Mouse (Mus musculus): ENCODE results near the gene Sec16b.

The Sec16b gene

DNA sequence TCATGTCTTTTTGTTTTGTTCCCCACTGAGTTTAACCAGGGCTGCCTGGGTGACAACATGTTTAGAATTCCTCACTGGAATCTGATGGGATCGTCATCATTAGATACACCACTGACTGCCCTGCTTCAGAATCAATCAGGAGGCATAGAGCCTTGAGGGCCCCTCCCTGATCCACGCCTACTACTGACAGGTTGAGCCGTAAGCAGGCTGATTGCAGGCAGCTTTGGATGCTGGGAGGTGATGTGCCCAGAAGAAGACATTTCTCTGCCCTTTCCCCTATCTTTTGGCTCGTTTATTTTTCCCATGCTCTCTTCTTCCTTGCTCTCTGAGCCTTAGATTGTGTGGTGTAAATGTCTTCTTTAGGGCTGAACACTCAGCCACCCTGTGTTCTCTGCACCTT, 7.8 kb downstream of the Sec16b start:
- no peak for DNase-seq

- DNase-seq, result no peak
These were observed 10.6 kb downstream of the Sec16b start for GRCm38 (mm10) chr1:157516838-157517808.

GRCm38 (mm10) chr1:157518111-157518523, 11.6 kb downstream of the Sec16b start:
- DNase-seq, result peak; percentile 47 to 55

GRCm38 (mm10) chr1:157519396-157519795, 12.9 kb downstream of the Sec16b start:
- DNase-seq, result no peak

- DNase-seq, result no peak
These were observed 15.8 kb downstream of the Sec16b start for GRCm38 (mm10) chr1:157522322-157522721.

DNA sequence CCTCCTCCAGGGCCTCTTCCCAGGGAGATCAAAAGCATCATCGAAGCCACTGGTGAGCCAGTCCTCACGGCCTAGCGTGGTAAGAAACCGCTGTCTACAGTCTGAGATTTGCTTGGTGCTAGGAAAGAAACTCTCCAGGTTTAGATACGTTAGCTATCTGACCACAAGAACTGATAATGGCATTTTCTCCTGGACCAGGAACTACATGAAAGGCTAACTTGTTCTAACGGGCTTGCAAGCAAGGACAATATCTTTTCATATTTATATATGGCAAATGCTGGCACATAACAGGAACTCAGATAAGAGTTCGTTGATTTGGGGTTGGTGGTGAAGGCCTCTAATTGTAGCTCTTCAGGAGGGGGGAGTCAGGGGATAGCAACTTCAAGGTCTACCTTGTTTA, 18.2 kb downstream of the Sec16b start:
- no peak for DNase-seq

- peak in 1 of 2 experiments; percentile 28 for DNase-seq
These were observed 19.3 kb downstream of the Sec16b start for GRCm38 (mm10) chr1:157525692-157526354.

- DNase-seq, result no peak
These were observed 20.1 kb downstream of the Sec16b start for GRCm38 (mm10) chr1:157526625-157527024.

GRCm38 (mm10) chr1:157532826-157533460, 26.4 kb downstream of the Sec16b start:
- DNase-seq, result no peak

DNA sequence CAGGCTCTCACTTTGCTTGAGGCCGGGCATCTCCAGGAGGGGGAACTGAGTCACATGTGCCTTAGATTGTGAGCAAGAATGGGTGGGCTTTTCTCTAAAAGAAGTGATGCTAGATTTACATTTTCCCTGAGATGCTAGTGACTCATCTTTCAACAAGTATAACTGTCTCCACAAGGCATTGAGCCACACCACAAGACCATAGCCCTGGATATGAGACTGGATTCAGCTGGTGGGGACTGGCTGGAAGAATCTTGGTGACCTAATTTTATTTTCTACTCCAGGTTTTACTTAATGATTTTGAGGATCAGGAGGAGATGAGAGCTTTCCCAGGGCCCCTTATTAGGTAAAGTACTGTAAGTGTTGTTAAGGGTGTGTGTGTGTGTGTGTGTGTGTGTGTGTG, 29.0 kb downstream of the Sec16b start:
- DNase-seq, result no peak

DNA sequence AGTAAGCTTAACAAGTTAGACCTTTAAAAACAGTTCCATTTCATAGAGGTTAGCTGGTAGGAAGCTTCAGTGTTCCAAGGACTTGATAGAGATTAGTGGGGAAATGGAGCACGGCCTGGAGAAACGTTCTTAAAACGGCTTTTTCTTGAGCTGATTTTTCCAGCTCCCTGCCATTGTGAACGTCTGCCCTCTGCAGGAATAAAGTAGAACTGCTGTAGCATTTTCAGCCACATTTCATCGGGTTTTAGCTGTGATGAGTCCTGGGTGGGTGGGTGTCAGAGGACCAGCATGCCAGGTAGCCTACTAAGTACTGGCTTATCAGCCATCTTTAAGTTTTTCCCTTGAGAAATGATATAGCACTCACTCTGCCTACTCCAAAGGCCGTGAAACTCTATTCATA, 29.9 kb downstream of the Sec16b start:
- DNase-seq, result peak; percentile 48 to 59

DNA sequence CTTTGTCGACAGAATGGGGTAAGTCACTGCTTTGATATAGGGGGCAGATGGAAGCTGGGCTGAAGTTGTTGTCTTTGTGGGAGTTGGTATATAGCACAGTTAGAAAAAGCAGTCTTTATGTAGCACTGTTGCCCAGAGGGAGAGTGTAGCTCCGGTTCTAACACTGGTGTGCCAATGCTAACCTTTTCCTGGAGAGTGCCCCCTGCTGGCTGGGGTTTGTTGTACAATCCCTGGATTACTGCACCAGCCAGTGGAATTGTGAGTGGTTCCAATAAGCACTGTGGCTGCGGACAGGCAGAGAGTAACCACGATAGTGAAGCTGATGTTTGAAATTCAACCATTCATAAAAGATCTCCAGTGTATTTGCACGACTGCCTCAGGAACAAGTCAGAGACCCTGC, 31.1 kb downstream of the Sec16b start:
- DNase-seq, result peak; percentile 46 to 51

GRCm38 (mm10) chr1:157545056-157545455, 38.5 kb downstream of the Sec16b start:
- no peak for DNase-seq

GRCm38 (mm10) chr1:157547658-157548057, 41.1 kb downstream of the Sec16b start:
- no peak for DNase-seq

GRCm38 (mm10) chr1:157549721-157550120, 43.2 kb downstream of the Sec16b start:
- DNase-seq, result no peak

- peak; percentile 74 to 81 for DNase-seq
These were observed 46.4 kb downstream of the Sec16b start for GRCm38 (mm10) chr1:157552749-157553451.

DNA sequence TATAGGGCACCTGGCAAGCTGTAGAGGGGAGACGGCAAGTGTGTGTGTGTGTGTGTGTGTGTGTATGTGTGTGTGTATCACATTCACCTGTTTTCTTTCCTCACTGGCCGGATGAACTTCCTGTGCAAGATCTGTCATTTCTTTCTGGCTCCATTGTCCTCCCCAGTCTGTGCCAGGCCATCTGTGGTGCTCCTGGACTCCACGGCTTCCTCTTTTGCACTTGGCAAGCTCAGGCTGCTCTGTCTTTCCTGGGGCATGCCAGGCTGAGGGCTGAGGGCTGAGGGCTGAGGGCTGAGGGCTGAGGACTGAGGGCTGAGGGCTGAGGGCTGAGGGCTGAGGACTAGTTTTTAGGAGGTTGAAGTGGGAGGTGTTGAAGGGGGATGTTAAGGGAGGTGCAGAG, 47.6 kb downstream of the Sec16b start:
- DNase-seq, result peak in 1 of 2 experiments; percentile 13

DNA sequence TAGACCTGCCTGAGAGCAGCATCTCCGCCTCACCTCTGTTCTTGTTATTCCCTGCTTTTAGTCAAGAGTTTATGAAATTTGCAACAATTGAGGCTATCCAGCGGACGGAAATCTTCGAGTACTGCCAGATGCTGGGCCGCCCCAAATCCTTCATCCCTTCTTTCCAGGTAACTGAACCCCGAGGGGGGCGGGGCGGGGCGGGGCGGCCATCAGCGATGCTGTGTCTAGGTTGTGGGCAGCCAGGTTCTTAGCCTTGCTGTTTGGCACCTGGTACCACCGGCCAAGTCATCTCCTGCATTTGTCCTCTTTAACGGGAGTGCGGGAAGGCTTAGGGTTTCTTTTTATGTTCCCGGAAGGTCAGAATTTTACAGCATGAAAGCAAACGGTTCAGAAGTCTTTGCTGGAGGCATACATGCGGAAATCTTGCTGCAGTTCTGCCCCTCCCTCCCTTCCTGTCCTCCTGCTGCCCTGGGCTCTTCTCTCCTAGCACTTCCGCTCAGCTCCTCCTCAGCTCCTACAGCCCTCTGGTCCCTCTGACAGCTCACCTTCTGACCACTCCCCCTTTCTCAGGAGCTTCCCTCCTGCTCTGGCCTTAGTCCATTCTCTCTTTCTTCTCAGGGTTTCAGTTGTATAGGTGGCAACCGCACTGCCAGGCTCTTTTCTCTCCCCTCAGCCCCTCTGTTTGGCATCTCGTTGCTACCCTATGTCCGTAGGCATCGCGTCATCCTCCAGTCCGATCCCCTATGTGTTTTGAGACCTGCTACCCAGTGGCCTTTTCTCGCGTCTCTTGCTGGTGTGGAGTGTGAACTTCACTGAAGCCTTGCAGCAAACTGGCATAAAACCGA, 48.4 kb downstream of the Sec16b start:
- DNase-seq, result peak in 1 of 2 experiments; percentile 24

DNA sequence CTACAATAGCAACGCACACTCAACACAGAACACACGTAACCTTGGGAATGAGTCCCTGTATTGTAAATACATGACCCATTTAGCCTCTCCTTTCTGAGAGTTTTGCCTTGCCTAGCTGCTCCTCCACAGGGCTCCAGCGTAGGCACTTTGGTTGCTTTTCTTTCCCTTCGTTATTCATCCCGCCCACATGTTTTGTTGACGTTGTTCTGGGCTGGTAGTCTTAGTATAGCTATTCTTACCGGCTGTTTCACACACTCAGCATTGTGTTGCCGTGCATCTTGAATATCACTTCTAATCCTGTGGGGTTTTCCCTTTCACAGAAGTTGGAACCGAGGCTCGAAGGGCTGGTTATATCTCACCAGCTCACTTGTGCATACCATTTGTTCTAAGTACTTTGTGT, 49.2 kb downstream of the Sec16b start:
- DNase-seq, result no peak

DNA sequence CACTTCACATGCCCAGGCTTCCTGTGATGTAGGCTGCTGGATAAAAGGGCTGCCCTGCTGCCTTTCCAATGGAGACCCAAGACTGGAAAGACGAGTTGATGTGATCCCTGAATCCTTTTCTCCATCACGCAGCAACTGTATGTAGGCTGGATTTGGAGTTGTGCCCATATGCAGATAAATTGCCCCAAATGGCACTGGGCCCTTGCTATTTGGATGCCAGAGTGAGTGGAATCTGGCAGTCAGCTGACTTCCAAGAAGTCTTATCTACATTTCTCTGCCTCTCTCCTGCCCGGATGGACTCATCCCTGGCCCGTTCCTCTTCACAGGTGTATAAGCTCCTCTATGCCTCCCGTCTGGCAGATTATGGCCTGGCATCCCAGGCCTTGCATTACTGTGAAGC, 49.9 kb downstream of the Sec16b start:
- DNase-seq, result no peak

DNA sequence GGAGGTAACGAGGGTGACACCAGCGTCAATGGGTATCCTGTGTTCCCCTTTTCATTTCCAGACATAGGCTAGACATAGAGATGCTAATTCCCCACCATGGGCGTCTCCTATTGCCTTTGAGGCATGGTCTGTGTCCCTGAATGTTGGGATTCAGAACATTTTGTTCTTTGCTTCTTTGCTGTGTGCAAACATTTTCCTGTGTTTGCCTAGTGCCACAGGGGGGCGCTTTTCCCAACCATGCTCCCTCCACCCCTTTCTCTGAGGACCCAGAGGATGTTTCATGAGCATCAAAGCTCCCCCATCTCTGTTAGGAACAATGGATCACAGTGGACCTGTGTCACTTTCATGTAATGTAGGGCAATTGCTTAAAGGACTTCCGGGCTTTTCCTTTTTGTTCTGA, 51.6 kb downstream of the Sec16b start:
- no peak for DNase-seq

- DNase-seq, result no peak
These were observed 53.5 kb downstream of the Sec16b start for GRCm38 (mm10) chr1:157559986-157560385.

Data from kidney, postnatal 4 days (tissue).